Mouse (Mus musculus) liver, embryonic 11.5 days (tissue): ENCODE data around the gene Spry1. TPM values are rescaled to one million over a fixed set of nuclear protein-coding genes. Genes with fewer than 3 reads are reported as not detected.

Experiments
- ATAC-seq: fragments of 200-750 bp; cut with Nextera tagmentation; replicated peaks from 2 replicates; pipeline ENCODE4 v1.8.0; 2017; ENCODE audit warnings: moderate number of reproducible peaks, mild to moderate bottlenecking, moderate TSS enrichment, moderate library complexity; ENCODE audit not compliant: low FRiP score
- DNase-seq: peaks from one replicate; pipeline ENCODE4 v3.0.0-alpha.2; 2017; ENCODE audit warnings: low spot score
- H3K27ac ChIP-seq: fragments of 300-500 bp; sonication (generic); 2 replicates; pipeline ENCODE4 v1.5.1; 2014; ENCODE audit warnings: mild to moderate bottlenecking, low read depth, low read length, control low read depth
- H3K27me3 ChIP-seq: fragments of 300-500 bp; sonication (generic); replicated peaks from 2 replicates; pipeline ENCODE4 v1.6.1; 2014; ENCODE audit warnings: low read length, mixed read lengths; ENCODE audit not compliant: control insufficient read depth, insufficient read depth
- H3K36me3 ChIP-seq: fragments of 300-500 bp; sonication (generic); 2 replicates; pipeline ENCODE4 v1.6.1; 2014; ENCODE audit warnings: mild to moderate bottlenecking, low read length, moderate library complexity, mixed read lengths; ENCODE audit not compliant: control insufficient read depth, insufficient read depth
- H3K4me1 ChIP-seq: fragments of 300-500 bp; sonication (generic); replicated peaks from 2 replicates; pipeline ENCODE4 v1.6.1; 2014; ENCODE audit warnings: low read length, mixed read lengths; ENCODE audit not compliant: control insufficient read depth, insufficient read depth
- H3K4me2 ChIP-seq: fragments of 300-500 bp; sonication (generic); 2 replicates; pipeline ENCODE4 v1.6.1; 2014; ENCODE audit warnings: mild to moderate bottlenecking, control low read depth, moderate library complexity
- H3K4me3 ChIP-seq: fragments of 300-500 bp; sonication (generic); 2 replicates; pipeline ENCODE4 v1.5.1; 2014; ENCODE audit warnings: low read depth, low read length, control low read depth
- H3K9ac ChIP-seq: fragments of 300-500 bp; sonication (generic); 2 replicates; pipeline ENCODE4 v1.6.1; 2014; ENCODE audit warnings: low read depth, low read length, control low read depth
- H3K9me3 ChIP-seq: fragments of 300-500 bp; sonication (generic); 2 replicates; pipeline ENCODE4 v1.6.1; 2016; ENCODE audit warnings: low read length, inconsistent platforms, mixed read lengths; ENCODE audit not compliant: control insufficient read depth
- WGBS: fragments of 180-500 bp; shearing (Covaris S2); extraction: QIAGEN DNeasy Blood & Tissue Kit; methylation state at CpG from one replicate; pipeline ENCODE4 v1.1.7; 2014; 5-methylcytosine and 5-hydroxymethylcytosine counted together
- polyA plus RNA-seq: library from polyadenylated mRNA; unstranded; fragments of >200 nt; fragmentation: Nextera tagmentation; extraction: Ambion mirVana; gene quantifications from 2 replicates; pipeline ENCODE4 v1.2.1, GENCODE M21; 2014

The Spry1 gene
- polyA plus RNA-seq, 1 experiment from 2014 or later: 6.2 TPM

DNA sequence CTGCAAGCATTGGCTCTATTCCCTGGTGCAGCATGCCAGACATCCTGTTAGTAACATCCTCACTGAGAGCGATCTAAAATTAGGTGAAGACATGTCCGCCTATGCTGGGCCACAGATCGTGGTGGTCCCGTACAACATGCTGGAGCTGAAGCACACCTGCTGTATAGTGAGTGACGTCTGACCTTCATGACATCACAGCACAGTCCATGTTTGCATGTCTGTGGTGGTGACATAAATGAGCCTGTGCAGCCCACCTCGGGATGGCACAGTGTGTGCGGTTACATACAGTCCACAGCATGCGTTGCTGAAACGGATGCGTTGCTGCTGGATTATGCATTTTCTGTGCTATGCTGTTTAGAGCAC, 33.9 kb upstream of the Spry1 start:
- Histone ChIP-seq H3K36me3 (no peaks in the 10 kb centered on the region), H3K27me3 (no peaks in the 10 kb centered on the region), H3K9me3 (no peaks in the 10 kb centered on the region), H3K4me3 (no peak overlapping the region), H3K9ac (no peak overlapping the region), H3K4me1 (no peaks in the 10 kb centered on the region), H3K4me2 (no peak overlapping the region), H3K27ac (no peak overlapping the region)
- DNase-seq (no peak), ATAC-seq (no peak)
- 85% methylated on average over 10 of the region's 10 CpGs for WGBS

DNA sequence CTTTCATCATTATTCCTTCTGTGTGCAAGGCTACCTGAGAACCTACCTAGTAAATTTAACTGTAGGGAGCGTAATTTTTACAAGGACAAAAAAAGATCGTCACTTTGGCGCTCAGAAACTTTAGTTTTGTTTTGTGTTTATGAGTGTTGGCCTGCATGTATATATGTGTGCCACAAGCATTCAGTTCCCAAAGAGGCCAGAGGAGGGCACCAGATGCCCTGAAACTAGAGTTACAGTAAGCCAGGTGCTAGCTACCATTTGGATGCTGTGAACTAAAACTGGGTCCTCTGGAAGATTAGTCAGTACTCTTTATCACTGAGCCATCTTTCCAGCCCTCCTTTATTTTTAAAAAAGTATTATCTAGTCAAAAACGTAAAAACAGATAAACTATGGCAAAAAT, 30.8 kb upstream of the Spry1 start:
- Histone ChIP-seq H3K4me2 (no peak overlapping the region), H3K4me3 (no peak overlapping the region), H3K4me1 (no peaks in the 10 kb centered on the region), H3K9ac (no peak overlapping the region), H3K9me3 (no peaks in the 10 kb centered on the region), H3K27me3 (no peaks in the 10 kb centered on the region), H3K27ac (no peak overlapping the region), H3K36me3 (no peaks in the 10 kb centered on the region)
- ATAC-seq: no peak
- DNase-seq: no peak
- 86% methylated on average over 4 of the region's 4 CpGs for WGBS

- 85% methylated on average over 2 of the region's 2 CpGs for WGBS
- Histone ChIP-seq H3K27ac (no peak overlapping the region), H3K4me3 (no peak overlapping the region), H3K27me3 (no peaks in the 10 kb centered on the region), H3K4me1 (no peaks in the 10 kb centered on the region), H3K4me2 (no peak overlapping the region), H3K9ac (no peak overlapping the region), H3K36me3 (no peaks in the 10 kb centered on the region), H3K9me3 (no peaks in the 10 kb centered on the region)
- ATAC-seq (no peak), DNase-seq (no peak)
Measured at GRCm38 (mm10) chr3:37610670-37611069, 29.1 kb upstream of the Spry1 start.

DNA sequence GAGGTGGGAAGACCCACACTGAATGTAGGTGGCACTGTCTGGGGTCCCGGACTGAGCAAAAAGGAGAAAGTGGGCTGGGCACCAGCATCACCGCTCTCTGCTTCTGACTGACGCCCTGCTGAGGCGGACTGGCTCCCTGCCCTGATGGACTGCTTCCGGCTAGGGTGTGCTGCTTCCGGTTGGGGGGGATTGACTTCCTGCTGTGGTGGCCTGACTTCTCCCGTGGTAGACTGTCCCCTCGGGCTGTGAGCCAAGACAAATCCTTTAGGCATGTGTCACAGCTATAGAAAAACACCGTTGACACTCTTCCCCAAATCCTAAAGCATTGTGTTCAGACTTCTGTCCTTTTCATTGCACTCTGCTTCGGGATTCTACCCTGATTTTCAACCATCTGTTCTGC, 26.0 kb upstream of the Spry1 start:
- no peak overlapping the region for H3K27ac ChIP-seq
- no peak overlapping the region for H3K9ac ChIP-seq
- no peak overlapping the region for H3K4me3 ChIP-seq
- no peaks in the 10 kb centered on the region for H3K9me3 ChIP-seq
- H3K4me2 ChIP-seq: no peak overlapping the region
- DNase-seq (no peak), ATAC-seq (no peak; the same call in 1 of the 2 replicates)
- no peaks in the 10 kb centered on the region for H3K4me1 ChIP-seq
- WGBS: 47% methylated on average over 10 of the region's 10 CpGs
- H3K27me3 ChIP-seq: no peaks in the 10 kb centered on the region
- H3K36me3 ChIP-seq: no peaks in the 10 kb centered on the region

DNA sequence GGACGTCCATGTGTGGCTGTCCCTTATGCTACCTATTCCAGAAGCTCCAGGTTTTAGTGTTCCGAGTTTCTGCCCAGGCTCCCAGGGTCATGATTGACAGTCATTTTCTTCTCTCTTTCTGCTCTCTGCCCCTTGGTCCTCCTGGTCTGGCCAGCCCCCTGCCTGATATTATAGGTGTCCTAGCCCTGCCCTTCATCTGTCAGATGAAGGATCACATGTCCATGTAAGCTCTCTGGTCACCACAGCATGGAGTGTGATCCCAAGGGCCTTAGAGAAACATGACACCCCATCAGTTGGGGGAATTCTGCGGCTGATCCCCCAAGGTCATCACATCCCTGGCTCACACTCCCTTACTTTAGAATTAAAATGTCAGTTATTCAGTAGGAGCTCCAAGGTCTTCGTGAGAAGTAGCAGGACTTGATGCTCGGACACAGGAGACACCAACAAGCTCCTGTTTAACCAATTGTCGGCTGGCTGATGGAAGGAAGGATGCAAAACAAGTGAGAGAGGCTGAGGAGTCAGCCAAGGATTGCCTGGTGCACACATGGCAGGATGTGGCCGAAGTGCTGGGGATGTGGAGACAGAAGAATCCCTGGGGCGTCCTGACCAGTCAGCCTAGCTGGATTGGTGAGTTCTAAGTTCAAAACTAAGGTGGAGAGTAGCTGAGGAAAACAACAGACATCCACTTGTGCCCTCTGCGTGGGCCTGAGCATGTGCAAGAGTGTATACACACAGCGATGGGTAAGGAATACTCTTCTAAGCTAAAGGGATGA, 24.7 kb upstream of the Spry1 start:
- DNase-seq: no peak
- H3K27ac ChIP-seq: no peak overlapping the region

DNA sequence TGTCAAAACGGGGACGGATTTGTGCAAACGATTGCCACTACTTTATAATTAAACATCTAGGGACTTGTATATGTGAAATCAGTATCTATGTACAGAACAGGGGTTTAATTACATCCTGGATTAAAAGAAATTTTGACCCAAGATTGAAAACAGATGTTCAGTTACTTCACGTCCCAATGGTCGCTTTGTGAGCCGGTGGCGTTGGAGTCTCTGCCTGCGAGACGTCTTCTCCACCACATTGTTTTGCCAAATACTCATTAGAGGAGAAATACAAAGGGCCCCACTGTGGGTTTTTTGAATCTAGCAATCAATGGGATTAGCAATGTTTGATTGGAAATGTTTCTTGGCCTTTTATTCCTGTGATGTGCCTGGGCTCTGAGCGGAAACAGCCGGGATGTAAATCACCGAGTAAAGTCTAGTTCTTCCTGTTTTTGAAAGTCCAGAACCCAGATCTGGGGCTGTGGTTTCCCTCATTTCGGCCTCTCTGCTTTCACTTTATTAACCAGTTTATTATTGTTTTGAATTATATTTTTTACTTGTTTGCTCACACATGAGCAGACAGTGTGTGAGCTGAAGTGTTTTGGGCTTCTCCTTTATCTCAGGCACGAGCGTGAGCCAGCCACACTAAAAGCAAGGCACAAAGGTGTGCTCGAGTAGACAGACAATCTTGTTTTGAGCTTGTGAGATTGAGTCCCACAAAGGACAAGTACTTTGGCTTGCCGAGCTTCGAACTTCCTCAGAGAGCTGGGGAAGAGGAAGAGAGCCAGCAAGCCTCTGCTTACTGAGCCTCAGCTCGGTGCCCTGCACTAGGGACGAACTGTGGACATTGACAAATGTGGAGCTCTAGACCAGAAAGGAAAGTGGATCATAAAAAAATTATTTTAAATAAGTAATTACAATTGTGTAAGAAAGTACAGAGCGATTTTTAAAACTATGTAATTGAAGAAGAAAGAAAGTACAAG, 22.9 kb upstream of the Spry1 start:
- Histone ChIP-seq H3K4me2 (peak overlapping the region; percentile 15; the same call in 1 of the 2 replicates), H3K4me1 (no peaks in the 10 kb centered on the region), H3K4me3 (no peak overlapping the region), H3K27ac (no peak overlapping the region), H3K9me3 (no peaks in the 10 kb centered on the region), H3K9ac (no peak overlapping the region), H3K27me3 (no peaks in the 10 kb centered on the region), H3K36me3 (no peaks in the 10 kb centered on the region)
- DNase-seq (no peak), ATAC-seq (no peak)
- 72% methylated on average over 21 of the region's 21 CpGs for WGBS

More for the DNA sequence above, 24.7 kb upstream of the Spry1 start:
- Histone ChIP-seq H3K4me2 (no peak overlapping the region), H3K9ac (no peak overlapping the region), H3K36me3 (no peaks in the 10 kb centered on the region), H3K4me1 (no peaks in the 10 kb centered on the region), H3K4me3 (no peak overlapping the region), H3K27me3 (no peaks in the 10 kb centered on the region), H3K9me3 (no peaks in the 10 kb centered on the region)
- no peak for ATAC-seq
- 78% methylated on average over 10 of the region's 10 CpGs for WGBS

GRCm38 (mm10) chr3:37632246-37632645, 7.5 kb upstream of the Spry1 start:
- DNase-seq (peak; percentile 9), ATAC-seq (no peak)
- Histone ChIP-seq H3K9me3 (no peaks in the 10 kb centered on the region), H3K27me3 (no peaks in the 10 kb centered on the region), H3K9ac (no peak overlapping the region), H3K4me2 (no peak overlapping the region), H3K4me1 (no peaks in the 10 kb centered on the region; the same call in 1 of the 2 replicates), H3K27ac (no peak overlapping the region), H3K36me3 (no peaks in the 10 kb centered on the region), H3K4me3 (no peak overlapping the region)
- 87% methylated on average over 6 of the region's 6 CpGs for WGBS

GRCm38 (mm10) chr3:37632751-37633150, 7.0 kb upstream of the Spry1 start:
- ATAC-seq: no peak
- Histone ChIP-seq H3K4me3 (no peak overlapping the region), H3K27ac (no peak overlapping the region), H3K4me1 (no peaks in the 10 kb centered on the region; the same call in 1 of the 2 replicates), H3K27me3 (no peaks in the 10 kb centered on the region), H3K9me3 (no peaks in the 10 kb centered on the region), H3K9ac (no peak overlapping the region), H3K4me2 (no peak overlapping the region), H3K36me3 (no peaks in the 10 kb centered on the region)
- DNase-seq: peak; percentile 4
- WGBS: 78% methylated on average over 3 of the region's 3 CpGs
